Mouse (Mus musculus) gastrocnemius, postnatal 10 days (tissue): Measurements from ENCODE around the gene Dlx3. TPM values are rescaled to one million over a fixed set of nuclear protein-coding genes. Genes with fewer than 3 reads are reported as not detected.

ENCODE experiments used
- DNase-seq: peaks from one replicate; pipeline ENCODE4 v3.0.0; 2021; ENCODE audit warnings: mixed read lengths
- total RNA-seq, 2 experiments: library from RNA; stranded (reverse); gene quantifications; 2 replicates each; pipeline ENCODE4 v1.2.3; 2021

The Dlx3 gene
- total RNA-seq, 2 experiments from 2014 or later: 2.7 TPM; not detected in 1

DNA sequence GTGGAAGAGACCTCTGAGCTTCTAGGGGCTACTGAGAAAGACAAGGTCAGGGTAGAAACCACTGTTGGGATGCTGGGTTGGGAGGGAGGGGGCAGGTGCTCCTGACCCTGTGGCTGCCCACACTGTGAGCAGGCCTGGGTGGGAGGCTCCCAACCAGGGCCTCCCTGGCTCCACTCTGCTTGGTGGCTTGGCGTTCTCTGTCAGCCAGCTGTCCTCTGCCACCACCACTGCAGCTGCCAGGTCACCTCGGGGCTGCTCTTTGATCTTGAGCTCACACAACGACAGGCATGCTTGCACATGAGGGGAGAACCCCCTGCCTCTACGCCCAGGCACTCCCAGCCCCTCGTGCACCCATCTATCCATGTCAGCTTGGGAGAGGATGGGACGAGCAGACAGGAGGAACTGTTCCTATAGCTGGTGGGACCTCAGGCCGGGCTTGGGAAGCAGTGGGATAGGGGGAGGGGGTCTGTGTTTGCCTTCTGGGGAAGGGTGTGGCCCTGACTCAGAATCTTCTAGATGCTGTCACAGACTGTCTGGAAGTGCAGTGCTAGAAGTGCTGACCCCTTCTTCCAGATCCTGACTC is 5.5 kb downstream of the Dlx3 start:
- DNase-seq: no peak

DNA sequence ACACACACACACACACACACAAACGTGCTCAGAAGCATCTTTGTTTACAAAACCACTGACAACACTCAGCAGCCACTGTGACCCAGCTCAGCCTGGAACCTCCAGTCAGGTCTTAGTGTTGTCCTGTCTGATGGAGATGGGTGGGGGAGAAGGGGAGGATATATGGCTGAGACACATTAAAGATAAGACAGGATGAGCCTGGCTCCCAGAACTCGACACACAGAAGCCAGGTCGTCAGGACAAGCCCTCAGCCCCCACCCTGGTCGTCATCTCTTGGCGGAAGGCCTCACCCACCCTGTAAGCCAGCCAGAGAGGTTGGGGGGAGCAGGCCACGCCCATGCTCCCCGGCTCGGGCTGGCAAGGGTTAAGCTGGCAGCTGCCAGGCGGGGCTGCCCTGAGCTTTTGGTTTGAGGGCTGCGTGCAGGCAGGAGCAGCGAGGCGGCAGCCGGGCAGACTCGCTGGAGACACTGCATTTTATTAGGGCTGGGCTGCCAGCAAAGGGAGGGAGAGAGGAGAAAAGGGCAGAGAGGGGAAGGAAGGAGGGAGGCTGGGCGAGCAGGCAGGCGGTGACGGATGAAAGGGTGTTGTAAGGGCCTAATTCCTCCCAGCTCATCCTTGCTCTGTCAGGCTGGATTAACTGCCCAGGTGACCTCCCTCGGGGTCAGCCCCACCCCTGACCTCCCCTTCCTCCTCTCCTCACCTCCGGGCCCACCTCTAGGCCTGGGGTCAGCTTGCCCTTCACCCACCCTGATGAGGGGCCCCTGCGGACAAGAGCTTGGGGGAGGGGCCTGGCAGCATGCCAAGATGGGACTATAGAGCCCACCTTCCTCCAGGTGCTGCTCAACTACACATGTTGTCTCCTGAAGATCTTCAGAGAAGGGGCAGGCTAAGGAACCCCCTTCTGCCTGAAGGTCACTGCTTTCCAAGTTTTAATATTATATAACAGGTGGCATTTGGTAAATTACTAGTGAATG is 6.6 kb downstream of the Dlx3 start:
- DNase-seq: peak; percentile 41

GRCm38 (mm10) chr11:95128359-95128758 is 8.4 kb downstream of the Dlx3 start:
- no peak for DNase-seq

DNA sequence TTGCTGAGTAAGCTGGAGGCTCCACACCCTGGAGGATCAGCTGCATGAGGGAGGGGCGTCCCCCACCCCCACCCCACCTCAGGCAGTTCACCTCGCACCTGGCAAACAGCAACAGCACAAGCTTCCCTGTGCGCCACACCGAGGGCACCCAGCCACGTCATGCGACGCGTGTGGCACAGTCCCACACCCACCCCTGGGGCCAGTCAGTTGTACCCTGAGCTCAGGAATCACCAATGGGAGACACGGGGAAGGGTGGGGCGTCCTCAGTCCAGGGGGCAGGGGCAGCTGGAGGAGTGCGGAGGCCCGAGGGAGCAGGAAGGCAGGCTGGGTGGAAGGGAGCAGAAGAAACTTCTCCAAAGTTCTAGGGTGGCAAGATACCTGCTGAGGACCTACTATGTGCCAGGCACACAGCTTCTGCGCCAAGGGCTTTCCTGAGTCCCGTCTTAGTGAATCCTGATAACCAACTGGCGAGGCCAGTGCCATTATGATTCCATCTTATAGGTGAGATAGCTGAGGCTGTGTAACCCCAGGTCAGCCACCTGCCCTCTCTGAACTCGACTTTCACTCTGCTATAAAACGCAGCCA is 10.8 kb downstream of the Dlx3 start:
- DNase-seq: no peak

DNA sequence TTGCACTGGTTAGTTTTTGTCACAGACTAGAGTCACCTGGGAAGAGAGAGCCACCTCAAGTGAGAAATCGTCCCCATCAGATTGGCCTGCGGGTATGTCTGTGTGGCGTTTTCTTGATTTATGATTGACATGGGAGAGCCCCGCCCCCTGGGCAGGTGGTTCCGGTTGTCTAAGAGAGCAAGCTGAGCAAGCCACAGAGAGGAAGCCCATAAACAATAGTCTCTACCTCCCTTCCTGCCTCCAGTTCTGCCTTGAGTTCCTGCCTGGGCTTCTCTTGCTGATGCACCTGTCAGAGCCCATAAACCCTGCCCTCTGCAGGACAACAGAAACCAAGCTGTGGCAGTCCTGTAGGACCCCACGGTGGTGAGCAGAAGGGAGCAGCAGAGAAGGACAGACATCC is 13.4 kb downstream of the Dlx3 start:
- no peak for DNase-seq

- no peak for DNase-seq
These were observed 17.4 kb downstream of the Dlx3 start for GRCm38 (mm10) chr11:95137281-95137680.

GRCm38 (mm10) chr11:95139871-95140270 is 20.0 kb downstream of the Dlx3 start:
- DNase-seq: no peak

DNA sequence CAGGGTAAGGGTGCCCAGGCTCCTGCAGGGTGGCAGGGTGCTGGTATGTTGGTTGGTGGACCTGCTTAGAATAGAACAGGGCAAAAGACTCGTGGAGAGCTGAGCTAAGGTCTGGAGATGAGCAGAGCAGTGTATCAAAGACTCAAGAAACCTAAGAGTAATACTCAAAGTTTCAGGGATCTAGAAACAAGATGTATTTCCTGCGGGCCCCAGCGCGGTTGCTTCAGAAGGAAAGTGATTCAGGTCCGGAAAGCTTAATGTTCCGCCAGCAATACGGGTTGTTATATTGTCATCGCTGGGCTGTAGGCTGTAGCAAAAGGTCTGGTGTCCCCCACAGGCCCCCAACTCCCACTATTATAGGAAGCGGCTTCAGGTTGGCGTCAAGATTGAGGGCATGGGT is 22.3 kb downstream of the Dlx3 start:
- DNase-seq: no peak

DNA sequence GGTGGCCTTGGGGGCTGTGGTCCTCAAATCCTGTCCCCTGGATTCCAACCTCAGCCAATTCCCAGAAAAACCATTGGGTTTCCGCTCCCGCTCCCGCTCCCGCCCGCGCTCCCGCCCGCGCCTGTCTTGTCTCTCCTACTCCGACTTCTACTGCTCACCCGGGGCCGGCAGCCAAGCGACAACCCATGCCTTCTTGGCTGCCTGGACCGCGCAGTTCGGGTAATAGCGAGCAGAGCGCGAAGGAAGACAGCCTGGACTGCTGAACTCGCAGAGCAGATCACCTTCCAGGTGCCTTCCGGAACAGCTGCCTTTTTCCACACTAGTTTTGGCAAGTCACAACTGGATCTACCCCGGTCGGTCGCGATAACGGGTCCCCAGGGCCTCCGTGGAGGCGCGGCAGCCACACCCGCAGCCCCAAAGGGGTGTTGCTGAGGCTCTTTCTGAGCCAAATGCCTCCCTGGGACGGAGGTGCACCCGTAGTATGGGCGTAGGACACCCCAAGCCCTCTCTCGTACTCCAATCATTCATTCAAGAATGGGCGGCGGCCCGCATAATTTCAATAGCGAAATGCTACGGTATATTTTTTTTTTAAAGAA is 23.2 kb downstream of the Dlx3 start:
- peak; percentile 52 for DNase-seq

DNA sequence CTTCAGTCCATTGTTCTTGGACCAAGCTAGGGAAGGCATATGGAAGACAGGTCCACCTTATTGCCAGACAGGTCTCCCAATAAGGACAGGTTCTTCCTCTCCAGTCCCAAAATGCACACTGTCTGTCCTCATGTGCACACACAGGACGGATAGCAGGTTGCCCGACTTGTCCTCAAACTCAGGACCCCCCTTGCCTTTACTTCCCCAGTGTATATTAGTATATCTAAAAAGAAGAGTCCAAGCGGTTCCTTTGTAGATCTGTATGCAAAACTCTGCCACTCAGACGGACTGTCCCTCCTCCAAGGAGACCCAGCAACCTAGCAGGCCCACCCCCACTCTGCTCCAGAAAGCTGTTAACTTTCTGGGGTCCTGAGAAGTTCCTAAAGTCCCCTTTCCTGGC is 23.7 kb downstream of the Dlx3 start:
- DNase-seq: no peak

- DNase-seq: no peak
These were observed 24.4 kb downstream of the Dlx3 start for GRCm38 (mm10) chr11:95144091-95144945.

DNA sequence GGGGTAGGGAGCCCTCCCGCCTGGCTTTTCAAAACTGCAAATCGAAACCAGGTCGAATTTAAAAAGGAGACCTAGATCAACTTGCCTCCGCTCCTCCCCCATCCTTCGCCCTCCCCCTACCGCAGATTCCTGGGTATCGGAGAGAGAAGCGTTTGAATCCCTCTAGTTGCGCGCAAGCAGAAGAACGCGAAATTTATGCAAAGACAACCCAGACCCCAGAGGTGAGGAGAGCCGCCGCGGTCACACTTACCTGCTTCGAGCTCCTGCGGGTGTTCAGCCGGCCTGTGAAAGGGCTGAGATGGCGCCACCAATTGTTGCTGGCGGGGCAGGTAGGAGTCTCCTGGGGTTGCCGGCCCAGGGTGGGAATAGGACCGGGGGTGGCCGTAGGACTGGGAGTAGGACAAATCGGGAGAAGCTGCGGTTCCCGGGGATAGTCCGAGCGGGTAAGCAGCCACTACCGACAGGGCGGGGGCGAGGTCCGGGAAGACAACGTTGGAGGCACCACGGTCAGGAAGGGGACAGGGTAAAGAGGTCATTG is 25.1 kb downstream of the Dlx3 start:
- DNase-seq: peak; percentile 22

- peak; percentile 31 for DNase-seq
These were observed 26.0 kb downstream of the Dlx3 start, which contains the start of gene Dlx4 for GRCm38 (mm10) chr11:95145851-95146403. TSS of gene Dlx4 (minus strand) at chr11:95146263.

DNA sequence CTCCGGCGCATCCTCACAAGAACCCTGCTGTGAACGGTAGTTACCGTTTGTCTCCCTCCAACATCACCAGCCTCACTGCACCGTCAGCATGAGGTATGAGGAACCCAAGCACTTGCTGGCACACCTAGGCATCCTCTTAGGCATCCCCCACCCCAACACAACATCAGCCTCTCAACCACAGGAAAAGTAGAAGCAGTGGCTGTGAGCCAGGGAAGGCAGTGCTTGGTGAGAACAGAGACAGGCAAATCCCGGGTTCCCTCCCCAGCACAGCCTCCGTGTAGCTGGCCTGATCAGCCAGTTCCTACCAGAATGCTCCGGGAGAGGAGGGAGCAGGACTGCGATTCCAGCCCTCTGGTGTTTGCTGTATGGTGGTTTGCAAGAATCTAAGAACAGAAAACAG is 28.8 kb downstream of the Dlx3 start:
- DNase-seq: no peak

DNA sequence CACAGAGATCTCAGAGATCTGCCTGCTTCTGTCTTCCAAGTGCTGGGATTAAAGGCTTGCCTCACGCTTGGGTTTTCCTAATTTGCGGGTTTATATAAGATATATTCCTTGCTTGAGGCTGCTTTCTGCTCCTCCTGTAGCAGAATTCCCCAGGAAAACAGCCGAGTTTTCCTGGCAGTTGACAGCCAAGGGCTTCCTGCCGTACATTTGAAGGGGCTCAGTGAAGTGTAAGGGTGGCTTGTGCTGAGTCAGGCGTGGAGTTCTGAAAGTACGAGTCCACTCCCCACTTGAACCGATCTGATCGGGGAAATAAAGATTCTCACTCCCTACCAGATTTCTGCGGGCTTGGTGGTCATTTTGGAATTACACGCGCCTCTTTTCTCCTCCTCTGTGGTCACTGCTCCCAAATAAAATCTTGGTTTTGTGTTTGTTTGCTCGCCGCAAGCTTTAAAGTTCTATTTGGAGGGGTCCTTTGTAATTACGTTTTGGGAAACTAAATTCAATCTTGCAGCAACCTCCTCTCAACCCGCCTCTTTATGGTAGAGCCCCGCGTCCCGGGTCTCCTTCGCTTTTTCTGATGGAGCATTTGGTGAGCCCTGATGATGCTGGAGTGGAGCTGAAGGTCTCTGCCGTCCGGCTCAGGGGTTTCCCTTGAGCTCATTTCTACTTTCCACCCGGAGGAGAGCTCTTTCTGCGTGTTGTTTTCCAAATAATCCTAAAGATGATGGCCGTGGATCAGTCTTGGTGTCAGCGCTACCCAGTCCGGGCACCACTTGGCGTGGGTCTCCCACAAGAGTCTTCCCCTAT is 29.7 kb downstream of the Dlx3 start:
- no peak for DNase-seq

- peak; percentile 20 for DNase-seq
These were observed 30.5 kb downstream of the Dlx3 start for GRCm38 (mm10) chr11:95150269-95151049.

DNA sequence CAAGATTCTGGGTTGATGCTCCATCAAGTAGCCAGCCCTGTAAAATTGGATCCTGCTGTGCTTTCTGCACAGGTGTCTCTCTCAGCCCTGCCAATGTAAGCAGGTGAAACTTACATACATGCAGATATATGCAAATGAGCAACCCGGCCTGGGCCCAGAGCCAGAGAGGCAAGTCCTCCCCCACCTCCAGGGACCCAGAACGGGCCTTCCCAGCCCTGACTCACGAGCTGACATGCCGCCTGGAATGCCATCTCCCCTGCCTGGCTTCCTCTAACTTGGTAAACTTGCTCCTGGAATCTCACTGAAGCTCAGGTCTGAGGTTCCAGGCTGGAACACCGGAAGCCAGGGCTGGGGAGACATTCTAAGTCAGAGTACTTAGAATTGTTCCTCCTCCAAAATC is 33.2 kb downstream of the Dlx3 start:
- no peak for DNase-seq

DNA sequence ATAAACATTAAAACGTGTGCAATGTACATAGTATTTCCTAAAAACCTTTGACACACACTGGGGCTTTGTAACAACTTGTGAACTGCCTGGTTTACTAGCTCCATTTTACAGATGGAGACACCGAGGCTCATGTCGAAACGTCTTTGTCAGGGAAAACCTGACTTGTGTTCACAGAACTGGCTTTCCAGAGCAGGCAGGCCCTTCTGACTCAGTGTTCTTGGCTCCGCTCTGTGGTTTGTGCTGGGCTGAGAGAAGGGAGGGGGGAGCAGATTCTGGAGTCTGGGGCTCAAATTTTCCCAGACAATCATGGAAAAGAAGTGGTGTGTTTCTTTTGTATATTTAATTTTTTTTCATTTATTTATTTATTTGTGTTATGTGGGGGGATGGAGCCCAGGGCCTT is 33.8 kb downstream of the Dlx3 start:
- no peak for DNase-seq

DNA sequence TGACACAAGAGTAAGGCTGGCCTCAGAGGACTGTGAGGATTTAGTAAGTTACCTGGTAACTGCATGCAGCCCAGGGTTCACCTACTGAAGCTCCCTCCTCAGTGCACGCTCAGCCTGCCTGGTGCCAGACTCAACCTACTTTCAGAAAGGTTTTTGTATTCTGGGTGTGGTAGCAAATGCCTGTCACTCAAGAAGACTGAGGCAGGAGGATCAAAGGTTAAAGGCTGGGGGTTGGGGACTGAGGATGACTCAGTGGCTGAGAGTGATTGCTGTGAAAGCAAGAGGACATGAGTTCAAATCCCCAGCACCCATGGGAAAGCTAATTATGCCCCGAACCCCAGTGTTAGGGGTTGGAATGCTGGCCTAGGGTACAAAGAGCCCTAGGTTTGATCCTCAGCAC is 35.6 kb downstream of the Dlx3 start:
- DNase-seq: no peak

DNA sequence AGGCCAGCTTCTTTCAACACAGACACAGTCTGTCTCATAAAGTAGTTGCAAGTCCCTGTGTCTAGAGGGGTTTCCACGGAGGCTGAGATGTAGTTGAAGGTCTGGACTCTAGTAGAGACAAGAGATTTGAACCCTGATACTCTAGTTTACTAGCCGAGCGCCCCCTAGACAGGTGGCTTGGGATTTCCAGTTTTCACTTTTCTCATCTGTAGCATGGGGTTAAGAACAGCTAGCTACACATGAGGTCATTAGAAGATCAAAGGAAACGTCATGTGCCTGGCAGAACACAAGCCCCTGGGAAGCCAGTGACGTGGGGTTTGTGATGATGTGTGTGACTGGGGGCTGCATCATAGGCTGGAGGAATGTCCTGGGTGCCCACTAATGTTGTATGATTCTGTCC is 37.4 kb downstream of the Dlx3 start:
- no peak for DNase-seq
